Mouse (Mus musculus) liver, embryonic 14.5 days (tissue): Measurements from ENCODE around the gene Atg5. TPM values are rescaled to one million over a fixed set of nuclear protein-coding genes. Genes with fewer than 3 reads are reported as not detected.
A peak's percentile ranks its signal among the peaks of the same experiment; 100 is the strongest.

ENCODE experiments used
- ATAC-seq: fragments of 200-750 bp; cut with Nextera tagmentation; 2 replicates; pipeline ENCODE4 v1.8.0; 2017; ENCODE audit warnings: moderate number of reproducible peaks, mild to moderate bottlenecking, moderate library complexity; ENCODE audit not compliant: insufficient read depth
- DNase-seq, 3 experiments: peaks; one replicate each; pipeline ENCODE4 v3.0.0-alpha.2; 2012 to 2013; ENCODE audit warnings: low read depth in 3 of 3, low spot score in 3 of 3
- H3K27ac ChIP-seq: fragments of 300-500 bp; sonication (generic); 2 replicates; pipeline ENCODE4 v1.5.1; 2014; ENCODE audit warnings: moderate library complexity, mild to moderate bottlenecking, control low read depth, inconsistent platforms
- H3K27me3 ChIP-seq: fragments of 300-500 bp; sonication (generic); 2 replicates; pipeline ENCODE4 v1.6.1; 2014; ENCODE audit warnings: mild to moderate bottlenecking, low read length, moderate library complexity; ENCODE audit not compliant: control insufficient read depth, insufficient read depth
- H3K36me3 ChIP-seq: fragments of 300-500 bp; sonication (generic); replicated peaks from 2 replicates; pipeline ENCODE4 v1.6.1; 2014; ENCODE audit warnings: low read depth; ENCODE audit not compliant: control insufficient read depth, insufficient read depth
- H3K4me1 ChIP-seq, 2 experiments: fragments of 200-500 bp in 1 of 2; fragments of 300-500 bp in 1 of 2; sonication (generic) in 1 of 2; replicated peaks; 2 replicates each; pipeline ENCODE4 v1.6.1; 2012 to 2014; ENCODE audit warnings: antibody characterized with exemption in 1 of 2, inconsistent platforms in 1 of 2, low read length in 1 of 2; ENCODE audit not compliant: control insufficient read depth in 2 of 2, insufficient read depth in 2 of 2
- H3K4me2 ChIP-seq: fragments of 300-500 bp; sonication (generic); 2 replicates; pipeline ENCODE4 v1.6.1; 2014; ENCODE audit warnings: low read depth, mild to moderate bottlenecking, control low read depth, moderate library complexity
- H3K4me3 ChIP-seq, 2 experiments: fragments of 200-500 bp in 1 of 2; fragments of 300-500 bp in 1 of 2; sonication (generic) in 1 of 2; 2 replicates each; pipeline ENCODE4 v1.5.1; 2012 to 2014; ENCODE audit warnings: low read depth in 2 of 2, low read length in 2 of 2, mild to moderate bottlenecking in 2 of 2, control low read depth in 1 of 2, inconsistent platforms in 1 of 2, moderate library complexity in 1 of 2; ENCODE audit not compliant: insufficient read depth in 1 of 2
- H3K9ac ChIP-seq: fragments of 300-500 bp; sonication (generic); replicated peaks from 2 replicates; pipeline ENCODE4 v1.6.1; 2014; ENCODE audit warnings: mild to moderate bottlenecking, control low read depth, moderate library complexity
- H3K9me3 ChIP-seq: fragments of 300-500 bp; sonication (generic); 2 replicates; pipeline ENCODE4 v1.6.1; 2016; ENCODE audit warnings: low read length, mixed read lengths; ENCODE audit not compliant: control insufficient read depth
- CTCF ChIP-seq: IDR thresholded peaks from 2 replicates; pipeline ENCODE4 v1.5.1; 2016; ENCODE audit warnings: antibody characterized with exemption, low read depth, control low read depth
- EP300 ChIP-seq: IDR thresholded peaks from 2 replicates; pipeline ENCODE4 v1.6.1; 2016; ENCODE audit warnings: antibody characterized with exemption, low read depth
- WGBS: fragments of 180-500 bp; shearing (Covaris S2); extraction: QIAGEN DNeasy Blood & Tissue Kit; methylation state at CpG from one replicate; pipeline ENCODE4 v1.1.7; 2014; ENCODE audit not compliant: insufficient replicate concordance; 5-methylcytosine and 5-hydroxymethylcytosine counted together
- polyA plus RNA-seq, 2 experiments: library from polyadenylated mRNA; depleted of rRNA in 1 of 2; stranded (reverse) in 1 of 2; unstranded in 1 of 2; fragments of >200 nt; fragmentation: Nextera tagmentation in 1 of 2; extraction: Ambion mirVana in 1 of 2; gene quantifications; 2 replicates each; pipeline versions ENCODE4 v1.2.1 to v1.2.3; 2012 to 2014

The Atg5 gene
- polyA plus RNA-seq, 2 experiments, result 7.5 to 21.0 TPM

DNA sequence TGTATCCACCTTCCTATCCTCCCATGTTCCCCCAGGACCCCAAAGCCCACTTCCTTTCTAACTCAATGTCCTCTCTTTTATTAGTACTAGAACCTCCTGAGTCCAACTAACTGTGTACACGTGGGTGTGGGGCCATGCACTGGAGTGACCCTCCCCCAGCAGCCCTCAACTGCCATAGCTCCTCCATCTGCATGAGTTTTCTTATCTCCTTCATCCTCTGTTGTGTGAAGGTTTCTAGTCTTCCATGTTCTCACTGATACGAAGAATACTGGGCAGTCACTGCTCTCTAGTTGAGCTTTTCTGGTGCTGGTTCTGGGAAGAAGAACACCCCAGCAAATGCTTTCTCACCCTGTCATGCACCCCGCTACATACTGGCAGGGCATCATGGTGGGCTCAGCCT is 104.1 kb downstream of the Atg5 start:
- H3K4me3 ChIP-seq, result no peak overlapping the region
- H3K9ac ChIP-seq, result no peak overlapping the region
- H3K27me3 ChIP-seq, result no peaks in the 10 kb centered on the region
- WGBS, result 16% methylated on average over 3 of the region's 3 CpGs
- ATAC-seq (peak; percentile 81), DNase-seq (no peak)
- peaks cover 19 to 24% of the 10 kb centered on the region in 2 experiments; a peak in 3 of 4 replicates for H3K4me1 ChIP-seq
- H3K9me3 ChIP-seq, result no peaks in the 10 kb centered on the region
- no peaks in the 10 kb centered on the region for H3K36me3 ChIP-seq
- peak; percentile 69 for TF ChIP-seq EP300
- TF ChIP-seq CTCF, result no peak
- no peak overlapping the region for H3K27ac ChIP-seq
- no peak overlapping the region for H3K4me2 ChIP-seq

DNA sequence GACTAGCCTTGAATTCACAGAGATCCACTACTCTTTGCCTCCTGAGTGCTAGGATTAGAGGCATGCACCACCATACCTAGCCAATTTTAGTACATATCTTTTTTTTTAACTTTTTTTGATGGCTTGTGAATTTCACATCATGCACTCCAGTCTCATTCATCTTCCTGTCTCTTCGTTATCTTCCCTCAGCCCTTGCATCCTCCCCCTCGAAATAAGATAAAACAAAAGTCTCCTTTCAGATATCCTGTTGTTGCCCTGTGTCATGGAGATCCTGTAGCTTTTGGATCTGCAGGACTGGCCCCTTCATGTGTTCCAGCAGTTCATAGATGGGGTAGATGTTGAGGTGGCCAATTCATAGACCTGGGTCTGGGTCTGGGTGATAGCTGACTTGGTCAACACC is 106.5 kb downstream of the Atg5 start:
- no peaks in the 10 kb centered on the region for H3K27me3 ChIP-seq
- DNase-seq (no peak), ATAC-seq (no peak)
- no peaks in the 10 kb centered on the region for H3K9me3 ChIP-seq
- TF ChIP-seq EP300 (no peak), CTCF (no peak)
- H3K9ac ChIP-seq, result no peak overlapping the region
- no peaks in the 10 kb centered on the region for H3K36me3 ChIP-seq
- no peak overlapping the region for H3K27ac ChIP-seq
- H3K4me2 ChIP-seq, result no peak overlapping the region
- WGBS, result 13% methylated on average over 2 of the region's 2 CpGs
- peaks cover 19 to 24% of the 10 kb centered on the region in 2 experiments; a peak in 3 of 4 replicates for H3K4me1 ChIP-seq
- no peak overlapping the region for H3K4me3 ChIP-seq

DNA sequence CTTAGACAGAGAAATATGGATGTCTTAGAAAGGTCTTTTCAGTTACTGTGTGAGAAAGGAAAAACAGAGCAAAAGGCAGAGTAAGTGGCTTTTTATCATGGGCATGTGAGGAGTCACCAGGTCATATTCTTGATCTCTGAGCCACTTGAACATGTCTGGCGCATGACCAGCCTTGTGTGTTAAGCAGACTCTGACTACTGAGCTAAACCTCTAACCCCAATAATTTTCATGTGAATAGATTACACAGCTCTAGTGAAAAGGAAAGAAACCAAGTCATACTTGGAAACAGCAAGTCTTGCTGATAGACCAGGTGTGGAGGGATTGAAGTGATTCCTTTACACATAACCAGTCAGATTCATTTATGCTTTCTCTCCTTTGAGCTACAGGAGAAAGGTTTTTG is 107.3 kb downstream of the Atg5 start:
- 73% methylated on average over 1 of the region's 1 CpGs for WGBS
- no peaks in the 10 kb centered on the region for H3K36me3 ChIP-seq
- TF ChIP-seq EP300, result no peak
- no peak for TF ChIP-seq CTCF
- peaks cover 19 to 24% of the 10 kb centered on the region in 2 experiments; a peak in 3 of 4 replicates for H3K4me1 ChIP-seq
- no peak overlapping the region for H3K4me3 ChIP-seq
- ATAC-seq (no peak), DNase-seq (no peak)
- no peak overlapping the region for H3K27ac ChIP-seq
- no peaks in the 10 kb centered on the region for H3K27me3 ChIP-seq
- H3K4me2 ChIP-seq, result no peak overlapping the region
- H3K9ac ChIP-seq, result no peak overlapping the region
- no peaks in the 10 kb centered on the region for H3K9me3 ChIP-seq

- Histone ChIP-seq H3K27ac (no peak overlapping the region), H3K9ac (no peak overlapping the region), H3K27me3 (no peaks in the 10 kb centered on the region), H3K36me3 (no peaks in the 10 kb centered on the region), H3K9me3 (no peaks in the 10 kb centered on the region), H3K4me1 (peaks cover 14 to 26% of the 10 kb centered on the region in 2 experiments; a peak in 3 of 4 replicates), H3K4me3 (no peak overlapping the region), H3K4me2 (no peak overlapping the region)
- DNase-seq (no peak), ATAC-seq (no peak)
- WGBS, result 49% methylated on average over 5 of the region's 5 CpGs
- TF ChIP-seq CTCF (no peak), EP300 (no peak)
Measured at GRCm38 (mm10) chr10:44377821-44378220, 109.7 kb downstream of the Atg5 start.

GRCm38 (mm10) chr10:44378403-44378802 is 110.2 kb downstream of the Atg5 start:
- Histone ChIP-seq H3K27me3 (no peaks in the 10 kb centered on the region), H3K4me3 (no peak overlapping the region), H3K27ac (no peak overlapping the region), H3K9me3 (no peaks in the 10 kb centered on the region), H3K9ac (no peak overlapping the region), H3K36me3 (no peaks in the 10 kb centered on the region), H3K4me1 (peaks cover 10 to 23% of the 10 kb centered on the region in 2 experiments; a peak in 3 of 4 replicates), H3K4me2 (no peak overlapping the region)
- 73% methylated on average over 5 of the region's 5 CpGs for WGBS
- ATAC-seq, result no peak
- TF ChIP-seq EP300 (no peak), CTCF (no peak)
- no peak for DNase-seq
